Mouse (Mus musculus) embryonic fibroblast, embryonic 13.5 days (primary cell): ENCODE results near the gene Zfp941.

Source experiments
- CTCF ChIP-seq: IDR thresholded peaks from 2 replicates; pipeline ENCODE4 v1.5.1; 2011; ENCODE audit warnings: mild to moderate bottlenecking, control low read depth, low read length, moderate library complexity, borderline replicate concordance; ENCODE audit not compliant: insufficient read depth
- POLR2A ChIP-seq: IDR thresholded peaks from 2 replicates; pipeline ENCODE4 v1.6.1; 2011; ENCODE audit warnings: low read depth, mild to moderate bottlenecking, control low read depth, low read length, moderate library complexity

- no peak for TF ChIP-seq POLR2A
- no peak for TF ChIP-seq CTCF
These were observed 28.4 kb downstream of the Zfp941 start for GRCm38 (mm10) chr7:140793541-140793940.
